Mouse (Mus musculus) retina, postnatal 7 days (tissue): ENCODE results near the gene Arxes1.
"Not testable (repeated sequence)": the region's sequence is repeated elsewhere in the genome, so short reads cannot be mapped to it uniquely, and the experiment has no call there.

Source experiments
- DNase-seq: peaks from one replicate; pipeline ENCODE4 v3.0.0-alpha.2; 2012; ENCODE audit warnings: low read depth, low spot score

Arxes1 gene

DNA sequence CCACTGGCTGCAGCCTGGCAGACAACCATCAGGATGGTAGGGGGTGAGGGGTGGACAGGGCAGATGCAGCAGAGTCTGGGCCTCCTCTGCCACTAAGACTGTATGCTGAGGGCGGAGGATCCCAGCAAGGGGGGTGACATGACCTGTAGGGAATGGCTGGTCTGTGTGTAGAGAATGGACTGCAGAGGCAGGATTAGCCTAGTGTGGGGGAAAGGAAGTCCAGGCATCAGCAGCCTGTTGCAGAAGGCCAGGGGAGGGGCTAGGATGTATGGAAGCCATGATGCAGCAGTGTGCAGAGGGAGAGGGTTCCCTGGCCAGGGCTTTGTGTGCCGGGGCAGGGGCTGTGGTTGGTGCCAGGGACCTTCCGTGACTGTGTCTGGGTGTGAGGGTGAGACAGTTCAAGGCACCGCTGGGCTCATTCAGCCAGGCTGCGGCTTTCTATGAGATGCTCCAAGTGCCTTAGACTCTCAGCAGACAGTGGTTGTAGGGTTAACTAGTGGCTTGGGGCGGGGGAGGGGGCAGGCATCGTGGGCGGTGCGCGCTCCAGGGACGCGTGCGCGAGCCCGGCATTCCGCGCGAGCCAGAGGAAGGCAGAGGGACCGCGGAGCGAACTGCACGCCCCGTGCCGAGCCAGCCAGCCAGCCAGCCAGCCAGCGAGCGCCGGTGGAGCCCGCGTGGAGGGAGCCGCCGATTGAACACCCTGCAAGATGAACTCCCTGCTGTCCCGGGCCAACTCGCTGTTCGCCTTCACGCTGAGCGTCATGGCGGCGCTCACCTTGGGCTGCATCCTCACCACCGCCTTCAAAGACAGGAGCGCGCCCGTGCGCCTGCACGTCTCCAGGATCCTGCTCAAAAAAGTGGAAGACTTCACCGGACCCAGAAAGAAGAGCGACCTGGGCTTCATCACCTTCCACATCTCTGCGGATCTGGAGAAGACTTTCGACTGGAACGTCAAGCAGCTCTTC is at the start of gene Arxes1:
Arxes1 (plus strand) TSS at position 569 of the 965 bp plus-strand sequence.
- peak; percentile 9 for DNase-seq

DNA sequence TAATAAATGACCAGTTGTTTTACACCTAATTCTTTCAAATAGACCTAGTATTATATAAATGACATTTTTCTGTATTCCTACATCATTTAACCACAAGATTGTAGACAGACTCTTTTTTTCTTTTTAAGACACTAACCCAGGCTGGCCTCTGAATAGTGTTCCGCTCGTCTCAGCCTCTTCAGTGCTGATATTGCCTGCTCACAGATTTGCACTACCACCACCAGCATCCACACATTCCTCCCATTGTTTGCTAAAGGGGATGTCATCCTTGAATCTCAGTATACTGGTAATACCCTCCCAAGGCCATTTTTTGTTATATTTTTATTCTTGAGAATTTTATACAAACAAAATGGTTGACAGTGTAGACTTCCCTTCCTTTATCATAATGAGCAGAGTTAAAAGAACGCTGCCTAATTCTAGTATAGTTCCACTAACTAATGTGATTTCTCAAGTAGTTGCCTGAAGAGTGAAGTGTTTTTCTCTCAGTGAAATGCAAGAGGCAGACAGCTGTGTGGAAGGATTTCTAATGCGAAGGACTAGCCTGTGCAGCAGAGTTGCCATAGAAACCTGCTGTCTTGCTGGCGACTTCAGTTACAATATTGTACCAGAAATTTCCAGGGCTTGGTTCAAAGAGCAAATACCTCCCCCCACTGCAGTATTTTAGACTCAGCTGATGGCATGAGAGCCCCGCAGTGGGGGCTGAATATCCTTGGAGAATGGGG is 48.5 kb upstream of the Arxes1 start:
- no peak for DNase-seq

DNA sequence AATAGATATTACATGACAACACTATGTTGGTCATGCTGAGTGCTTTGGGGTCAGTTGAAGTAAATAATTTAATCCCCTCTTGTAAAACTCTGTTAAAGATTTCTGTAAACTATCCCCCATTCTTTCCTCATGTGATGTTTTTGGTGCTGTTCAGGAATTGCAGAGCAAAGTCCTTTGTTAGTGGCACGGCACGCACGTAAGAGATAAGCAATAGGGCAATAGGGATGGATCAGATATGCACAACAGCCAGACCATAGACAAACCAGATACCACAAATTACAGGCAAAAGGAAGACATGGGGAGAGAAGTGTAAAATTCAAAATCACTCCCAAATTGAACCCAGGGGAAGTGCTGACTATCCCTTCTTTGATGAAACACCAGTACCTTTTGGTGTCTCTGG is 46.9 kb upstream of the Arxes1 start:
- no peak for DNase-seq

DNA sequence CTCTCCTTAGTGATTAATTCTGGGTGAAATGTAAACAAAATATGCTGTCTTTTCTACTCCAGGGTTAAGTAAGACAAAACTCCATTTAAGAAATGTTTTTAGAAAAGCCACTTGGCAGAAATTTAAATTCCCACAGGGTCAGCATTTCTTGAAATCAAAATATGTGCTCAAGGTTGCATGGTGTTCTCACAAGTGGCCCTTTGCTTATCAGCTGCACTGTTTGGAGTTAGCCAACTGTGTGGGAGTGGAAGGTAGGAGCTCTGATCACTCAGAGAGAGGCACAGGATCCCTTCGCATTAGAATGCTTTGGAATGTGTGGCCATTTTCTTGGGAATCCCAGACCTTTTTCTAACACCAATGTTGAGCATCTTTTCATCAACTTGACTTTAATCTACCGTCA is 42.5 kb upstream of the Arxes1 start:
- DNase-seq, result no peak

GRCm38 (mm10) chrX:135993192-135993594 is 40.0 kb upstream of the Arxes1 start:
- DNase-seq, result not testable (repeated sequence)

- DNase-seq, result not testable (repeated sequence)
These were observed 39.5 kb upstream of the Arxes1 start, which contains the start of gene Arxes2 for GRCm38 (mm10) chrX:135993664-135994119. Gene Arxes2, plus strand, starts transcription at chrX:135993824.

DNA sequence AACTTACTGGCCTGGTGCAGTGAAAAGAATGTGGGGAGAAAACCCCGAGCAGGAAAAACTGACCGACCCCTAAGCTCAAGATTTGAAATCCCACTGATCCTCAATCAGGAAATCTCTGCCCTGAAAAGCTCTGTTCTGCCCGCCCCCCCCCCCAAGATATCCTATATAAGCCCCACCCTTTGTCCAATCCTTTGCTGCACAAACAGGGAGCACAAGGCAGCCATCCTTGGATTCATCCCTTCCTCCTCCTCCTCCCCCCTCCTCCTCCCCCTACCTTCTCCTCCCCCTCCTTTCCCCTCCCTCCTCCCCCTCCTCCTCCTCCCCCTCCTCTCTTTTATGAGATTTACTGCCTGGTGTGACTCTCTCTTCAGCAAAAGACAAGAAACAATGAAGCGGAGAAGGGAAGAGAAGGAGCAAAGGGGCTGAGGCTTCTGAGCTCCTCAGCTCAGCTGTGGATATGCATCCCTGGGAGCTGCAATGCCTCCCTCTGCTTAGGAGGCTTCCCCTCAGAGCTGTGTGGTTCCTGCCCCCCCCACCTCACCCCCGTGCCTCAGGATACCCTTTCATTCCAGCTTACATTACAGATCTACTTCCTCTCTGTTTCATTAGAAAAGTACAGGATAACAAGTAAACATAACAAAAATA is 25.8 kb upstream of the Arxes1 start:
- no peak for DNase-seq

- DNase-seq, result no peak
These were observed 18.8 kb upstream of the Arxes1 start for GRCm38 (mm10) chrX:136014392-136014791.

GRCm38 (mm10) chrX:136030331-136030730 is 2.8 kb upstream of the Arxes1 start:
- DNase-seq, result no peak

GRCm38 (mm10) chrX:136043726-136044125 is 10.6 kb downstream of the Arxes1 start:
- no peak for DNase-seq

DNA sequence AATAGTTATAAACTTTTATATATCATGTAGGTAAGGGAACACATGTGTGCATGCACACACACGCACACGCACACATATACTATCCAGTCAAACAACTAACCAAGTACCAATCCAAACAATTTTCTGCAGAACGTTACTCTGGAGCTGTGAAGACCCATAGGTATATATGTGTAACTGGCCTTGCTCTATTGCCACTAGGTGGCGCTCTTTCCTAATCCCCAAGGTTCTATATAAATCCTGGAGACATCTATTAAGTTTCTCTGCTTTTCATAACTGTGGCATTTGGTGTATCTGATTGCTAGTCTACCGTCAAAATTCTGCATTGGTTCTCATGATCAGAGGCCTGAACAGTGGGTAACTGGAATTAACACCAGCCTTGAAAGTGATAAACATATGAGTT is 14.4 kb downstream of the Arxes1 start:
- DNase-seq, result peak; percentile 60

GRCm38 (mm10) chrX:136051219-136051618 is 18.1 kb downstream of the Arxes1 start:
- DNase-seq, result no peak

- no peak for DNase-seq
These were observed 27.5 kb downstream of the Arxes1 start for GRCm38 (mm10) chrX:136060698-136061097.

DNA sequence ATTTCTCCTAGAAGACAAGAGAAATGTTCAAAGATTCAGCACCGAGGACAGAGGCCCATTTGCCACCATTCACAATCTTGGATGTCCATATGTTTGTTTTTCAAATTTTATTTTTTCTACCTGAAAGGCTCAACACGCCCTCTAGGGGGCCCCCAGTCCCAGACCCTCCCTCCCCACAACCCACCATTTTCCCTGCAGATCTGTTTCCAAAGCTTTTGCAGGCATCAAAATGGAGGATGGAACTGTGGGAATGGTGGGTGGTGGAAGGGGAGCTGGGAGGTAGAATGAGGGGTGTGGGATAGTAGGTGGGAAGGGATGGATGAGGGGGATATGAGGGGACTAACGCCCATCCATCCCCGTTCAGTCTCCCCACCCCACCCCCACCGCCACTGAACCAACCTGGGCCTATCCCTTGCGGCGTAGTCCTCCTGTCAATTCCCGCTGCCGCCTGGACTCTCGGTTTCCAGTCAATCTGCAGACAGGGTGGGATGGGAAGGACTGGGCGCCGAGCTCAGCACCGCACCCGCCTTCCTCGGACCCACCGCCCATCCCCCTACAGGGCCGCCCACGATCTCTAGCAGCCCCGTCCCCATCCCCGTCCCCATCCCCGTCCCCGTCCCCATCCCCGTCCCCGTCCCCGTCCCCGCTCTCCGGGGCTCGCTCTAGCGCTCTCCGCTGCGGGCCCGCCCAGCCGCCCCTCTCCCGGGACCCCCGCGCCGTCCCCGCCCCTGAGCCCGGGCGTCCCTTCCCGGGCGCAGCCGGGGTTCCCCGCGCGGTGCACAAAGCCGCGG is 34.2 kb downstream of the Arxes1 start:
- DNase-seq, result peak; percentile 29

- not testable (repeated sequence) for DNase-seq
These were observed 34.9 kb downstream of the Arxes1 start, which contains the start of gene Bex2 for GRCm38 (mm10) chrX:136068020-136068419. Gene Bex2, minus strand, starts transcription at chrX:136068236.
